Mouse (Mus musculus) heart, embryonic 12.5 days (tissue): ENCODE data around the gene Defb38. TPM values are rescaled to one million over a fixed set of nuclear protein-coding genes. Genes with fewer than 3 reads are reported as not detected.

Source experiments
- ATAC-seq: fragments of 200-750 bp; cut with Nextera tagmentation; 2 replicates; pipeline ENCODE4 v1.8.0; 2017; ENCODE audit warnings: moderate TSS enrichment, moderate library complexity; ENCODE audit not compliant: insufficient number of reproducible peaks, low FRiP score
- H3K27ac ChIP-seq: fragments of 300-500 bp; sonication (generic); 2 replicates; pipeline ENCODE4 v1.5.1; 2016; ENCODE audit warnings: mild to moderate bottlenecking, moderate library complexity; ENCODE audit not compliant: poor library complexity, severe bottlenecking
- H3K27me3 ChIP-seq: fragments of 300-500 bp; sonication (generic); replicated peaks from 2 replicates; pipeline ENCODE4 v1.6.1; 2016; ENCODE audit warnings: mild to moderate bottlenecking, moderate library complexity
- H3K36me3 ChIP-seq: fragments of 300-500 bp; sonication (generic); 2 replicates; pipeline ENCODE4 v1.6.1; 2016; ENCODE audit warnings: mild to moderate bottlenecking, moderate library complexity
- H3K4me1 ChIP-seq: fragments of 300-500 bp; sonication (generic); replicated peaks from 2 replicates; pipeline ENCODE4 v1.6.1; 2016; ENCODE audit warnings: mild to moderate bottlenecking
- H3K4me2 ChIP-seq: fragments of 300-500 bp; sonication (generic); 2 replicates; pipeline ENCODE4 v1.6.1; 2016; ENCODE audit warnings: mild to moderate bottlenecking, moderate library complexity
- H3K4me3 ChIP-seq: fragments of 300-500 bp; sonication (generic); 2 replicates; pipeline ENCODE4 v1.5.1; 2016; ENCODE audit warnings: mild to moderate bottlenecking
- H3K9ac ChIP-seq: fragments of 300-500 bp; sonication (generic); 2 replicates; pipeline ENCODE4 v1.6.1; 2016; ENCODE audit warnings: mild to moderate bottlenecking, moderate library complexity
- H3K9me3 ChIP-seq: fragments of 300-500 bp; sonication (generic); replicated peaks from 2 replicates; pipeline ENCODE4 v1.6.1; 2016; ENCODE audit warnings: mild to moderate bottlenecking, moderate library complexity
- WGBS: fragments of 180-500 bp; shearing (Covaris S2); methylation state at CpG from one replicate; pipeline ENCODE4 v1.1.7; 2016; 5-methylcytosine and 5-hydroxymethylcytosine counted together
- polyA plus RNA-seq: library from polyadenylated mRNA; unstranded; fragments of >200 nt; fragmentation: Nextera tagmentation; extraction: Ambion mirVana; gene quantifications from 2 replicates; pipeline ENCODE4 v1.2.1, GENCODE M21; 2016

Gene Defb38
- not detected in 2 replicates for polyA plus RNA-seq

DNA sequence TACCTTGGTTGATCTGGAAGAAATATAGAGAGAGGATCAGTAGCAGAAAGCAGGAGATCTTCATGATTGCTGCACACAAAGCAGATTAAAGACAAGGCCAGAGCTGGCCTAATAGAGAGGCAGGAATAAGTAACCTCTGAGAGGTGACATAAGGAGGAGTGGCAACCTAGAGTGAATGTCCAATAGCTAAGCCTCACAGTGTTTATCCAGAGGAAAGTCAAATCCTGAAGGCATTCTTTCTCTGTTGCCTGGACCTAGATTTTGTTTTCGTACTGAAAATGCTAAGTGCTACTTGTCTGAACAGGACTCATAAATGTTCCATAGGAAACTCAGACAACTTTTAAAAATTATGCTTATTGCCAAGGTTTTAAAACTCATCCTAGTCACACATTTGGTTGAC, at the start of gene Defb38:
TSS of gene Defb38 (minus strand) at position 101 of the 400 bp plus-strand sequence.
- Histone ChIP-seq H3K9ac (no peak within 1 kb of the TSS), H3K4me3 (no peak within 1 kb of the TSS), H3K36me3 (no peaks in the 10 kb centered on the region), H3K27me3 (no peaks in the 10 kb centered on the region), H3K9me3 (no peaks in the 10 kb centered on the region), H3K27ac (no peak within 1 kb of the TSS), H3K4me2 (no peak within 1 kb of the TSS), H3K4me1 (no peaks in the 10 kb centered on the region)
- ATAC-seq, result no peak
- WGBS, result 73% methylated on average over 1 of the region's 1 CpGs

DNA sequence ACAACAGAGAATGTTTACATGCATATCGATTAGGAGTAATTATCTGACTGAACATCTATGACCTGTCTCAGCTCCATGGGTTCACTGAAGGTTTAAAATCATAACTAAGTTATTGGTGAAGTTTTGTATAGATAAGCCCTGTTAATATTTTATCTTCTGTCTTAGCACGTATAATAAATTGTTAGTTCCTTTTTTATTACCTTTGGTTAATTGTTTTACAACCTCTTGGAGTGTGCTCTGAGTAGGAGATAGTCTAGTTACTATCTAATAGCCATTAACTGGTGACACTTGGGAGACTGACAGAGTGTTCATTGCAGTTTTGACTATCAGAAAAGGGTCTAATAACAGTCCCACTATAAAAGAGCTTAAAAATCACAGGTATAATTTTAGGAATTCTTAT, 39.6 kb upstream of the Defb38 start:
- Histone ChIP-seq H3K4me1 (no peaks in the 10 kb centered on the region), H3K27ac (no peak overlapping the region), H3K4me3 (no peak overlapping the region), H3K36me3 (no peaks in the 10 kb centered on the region), H3K9ac (no peak overlapping the region), H3K27me3 (no peaks in the 10 kb centered on the region), H3K9me3 (peaks cover 6% of the 10 kb centered on the region), H3K4me2 (no peak overlapping the region)
- WGBS, result 59% methylated on average over 2 of the region's 2 CpGs
- ATAC-seq, result no peak

DNA sequence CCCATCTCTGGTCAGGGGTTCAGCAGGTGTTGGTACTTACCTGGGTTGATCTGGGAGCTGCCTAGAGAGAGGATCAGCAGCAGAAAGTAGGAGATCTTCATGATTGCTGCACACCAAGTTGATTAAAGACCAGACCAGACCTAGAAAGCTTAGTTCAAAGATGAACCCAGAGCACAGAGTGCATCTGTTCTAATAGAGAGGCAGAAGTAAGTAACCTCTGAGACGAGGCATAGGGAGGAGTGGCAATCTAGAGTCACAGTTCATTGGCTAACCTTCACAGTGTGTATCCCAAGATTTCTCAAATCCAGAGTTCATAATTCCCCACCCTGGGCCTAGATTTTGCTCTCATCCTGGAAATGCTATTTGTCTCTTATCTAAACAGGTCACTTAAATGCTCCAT, 38.3 kb upstream of the Defb38 start, which contains the start of gene Defb39:
TSS of gene Defb39 (minus strand) at position 101 of the 400 bp plus-strand sequence.
- 67% methylated on average over 1 of the region's 1 CpGs for WGBS
- Histone ChIP-seq H3K9me3 (peaks cover 6% of the 10 kb centered on the region), H3K9ac (no peak within 1 kb of the TSS), H3K27me3 (no peaks in the 10 kb centered on the region), H3K4me3 (no peak within 1 kb of the TSS), H3K27ac (no peak within 1 kb of the TSS), H3K36me3 (no peaks in the 10 kb centered on the region), H3K4me2 (no peak within 1 kb of the TSS), H3K4me1 (no peaks in the 10 kb centered on the region)
- ATAC-seq, result no peak

DNA sequence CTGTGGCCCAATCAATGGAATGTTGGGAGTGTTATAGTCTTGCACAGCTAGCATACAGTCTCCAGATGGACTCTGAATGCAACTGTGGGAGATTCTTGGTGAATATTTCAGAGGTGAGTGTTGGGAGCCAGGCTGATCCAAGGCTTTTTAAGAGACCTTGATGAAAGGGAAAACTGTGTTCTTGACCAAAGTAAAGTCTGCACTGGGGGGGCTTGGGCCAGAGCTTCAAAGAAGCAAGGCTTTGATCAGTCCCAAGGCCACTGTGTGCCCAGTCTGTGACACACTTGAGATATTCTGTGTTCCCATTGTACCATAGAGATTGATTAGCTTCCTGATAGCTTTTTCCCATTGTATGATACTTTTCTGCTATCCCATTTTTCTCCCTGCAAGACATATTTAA, 36.5 kb upstream of the Defb38 start:
- H3K4me3 ChIP-seq, result no peak overlapping the region

DNA sequence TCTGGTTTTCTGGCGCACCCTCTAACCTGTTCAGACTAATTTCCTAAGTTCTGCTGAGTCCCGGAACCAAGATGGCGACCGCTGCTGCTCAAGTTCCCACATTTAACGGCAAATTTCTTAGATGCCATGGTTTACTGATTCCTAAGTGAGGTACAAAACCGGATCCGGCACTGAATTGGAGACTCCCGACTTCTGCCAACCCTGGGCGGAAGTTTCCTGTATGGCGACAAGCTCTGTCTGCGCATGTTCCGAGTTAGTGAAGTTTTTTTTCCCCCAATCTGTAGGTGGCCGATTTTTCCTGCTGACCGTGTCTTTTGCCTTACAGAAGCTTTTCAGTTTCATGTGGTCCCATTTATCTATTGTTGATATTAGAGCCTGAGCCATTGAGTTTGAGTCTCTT, 18.9 kb upstream of the Defb38 start:
- 86% methylated on average over 14 of the region's 14 CpGs for WGBS
- no peaks in the 10 kb centered on the region for H3K4me1 ChIP-seq
- no peak for ATAC-seq

More for the DNA sequence above, 36.5 kb upstream of the Defb38 start:
- Histone ChIP-seq H3K9me3 (peaks cover 6% of the 10 kb centered on the region), H3K27ac (no peak overlapping the region), H3K27me3 (no peaks in the 10 kb centered on the region), H3K36me3 (no peaks in the 10 kb centered on the region), H3K4me2 (no peak overlapping the region), H3K9ac (no peak overlapping the region), H3K4me1 (no peaks in the 10 kb centered on the region)
- no peak for ATAC-seq

More for the DNA sequence above, 18.9 kb upstream of the Defb38 start:
- no peaks in the 10 kb centered on the region for H3K27me3 ChIP-seq
- H3K4me3 ChIP-seq, result no peak overlapping the region
- H3K4me2 ChIP-seq, result no peak overlapping the region
- peaks cover 3% of the 10 kb centered on the region; the same call in 1 of the 2 replicates for H3K9me3 ChIP-seq
- H3K36me3 ChIP-seq, result no peaks in the 10 kb centered on the region
- H3K27ac ChIP-seq, result no peak overlapping the region
- H3K9ac ChIP-seq, result no peak overlapping the region

Other genes starting within 250 kb of the Defb38 start
- not detected in 2 replicates for gene Defb40, start 48.3 kb downstream of the Defb38 start, polyA plus RNA-seq
- not detected in 2 replicates for gene Defb37, start 35.5 kb downstream of the Defb38 start, polyA plus RNA-seq
- not detected in 2 replicates for gene Defb39, start 38.2 kb upstream of the Defb38 start, polyA plus RNA-seq
- not detected in 2 replicates for gene Defb12, start 88.3 kb upstream of the Defb38 start, polyA plus RNA-seq
- not detected in 2 replicates for gene Defb34, start 97.2 kb upstream of the Defb38 start, polyA plus RNA-seq
- gene Gm45826, start 114.2 kb upstream of the Defb38 start, polyA plus RNA-seq, result not detected in 2 replicates
- not detected in 2 replicates for gene Defb14, start 167.8 kb upstream of the Defb38 start, polyA plus RNA-seq
- not detected in 2 replicates for gene Defb4, start 172.1 kb upstream of the Defb38 start, polyA plus RNA-seq
- gene Defb6, start 198.9 kb upstream of the Defb38 start, polyA plus RNA-seq, result not detected in 2 replicates
- gene Defb46, start 213.3 kb upstream of the Defb38 start, polyA plus RNA-seq, result not detected in 2 replicates
- gene Defb5, start 221.0 kb upstream of the Defb38 start, polyA plus RNA-seq, result not detected in 2 replicates